Mouse (Mus musculus) adrenal gland, adult 2 months (tissue): ENCODE data around the gene Mrgprx1. TPM values are rescaled to one million over a fixed set of nuclear protein-coding genes. Genes with fewer than 3 reads are reported as not detected.

Experiments used
- DNase-seq: peaks from one replicate; pipeline ENCODE4 v3.0.0; 2021
- long read RNA-seq: library from polyadenylated mRNA; stranded (forward); transcript quantifications from one replicate; pipeline ENCODE4 v2.0.0, GENCODE M21; 2021
- polyA plus RNA-seq: library from polyadenylated mRNA; depleted of rRNA; stranded (reverse); fragments of >200 nt; gene quantifications from 2 replicates; pipeline ENCODE4 v1.2.3, GENCODE M21; 2012; rRNA removed
- total RNA-seq, 2 experiments: library from RNA; stranded (reverse); gene quantifications; 2 replicates each; pipeline ENCODE4 v1.2.3; 2021

The Mrgprx1 gene
- total RNA-seq (not detected), polyA plus RNA-seq (not detected in 2 replicates)
- long read RNA-seq, result 0 reads

DNA sequence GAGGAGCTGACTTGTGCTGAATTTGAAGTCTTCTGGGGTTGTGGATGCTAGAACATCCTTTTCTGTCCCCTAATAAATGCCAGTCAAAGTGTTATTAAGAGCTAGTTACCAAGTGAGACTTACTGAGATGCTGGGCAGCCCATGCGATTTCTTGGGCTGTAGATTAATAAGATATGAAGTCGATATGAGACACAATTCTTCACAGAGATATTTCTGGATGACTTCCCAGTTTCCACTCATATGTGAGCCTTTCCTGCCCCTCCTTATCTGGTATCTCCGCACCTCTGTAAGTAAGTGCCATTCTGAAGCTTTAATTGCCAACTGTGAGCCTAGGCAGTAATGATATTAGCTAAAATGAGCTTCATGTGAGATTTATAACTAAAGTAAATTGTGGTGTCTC lies at the start of gene Mrgprx1:
Gene Mrgprx1 (minus strand): TSS at position 101 of the 400 bp plus-strand sequence.
- no peak for DNase-seq

DNA sequence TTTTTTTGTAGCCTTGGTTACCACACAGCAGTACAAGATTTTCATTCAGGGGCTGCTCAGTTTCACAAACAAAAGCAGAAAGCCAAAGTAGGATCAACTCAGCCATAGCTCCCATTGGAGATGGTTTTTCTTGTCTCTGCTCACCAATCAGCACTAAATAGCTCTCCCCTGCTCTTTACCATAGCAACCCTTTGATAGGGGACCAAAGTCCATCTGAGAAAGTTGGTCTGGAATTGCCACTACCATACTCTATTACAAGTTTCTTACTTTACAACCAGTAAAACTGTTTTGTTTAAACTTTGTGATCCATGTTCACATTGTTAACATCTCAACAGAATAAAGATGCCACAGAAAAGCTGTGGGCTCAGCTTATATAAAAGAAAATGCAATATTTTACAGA lies 48.1 kb upstream of the Mrgprx1 start:
- no peak for DNase-seq

GRCm38 (mm10) chr7:48046475-48047185 lies 19.2 kb upstream of the Mrgprx1 start:
- no peak for DNase-seq

DNA sequence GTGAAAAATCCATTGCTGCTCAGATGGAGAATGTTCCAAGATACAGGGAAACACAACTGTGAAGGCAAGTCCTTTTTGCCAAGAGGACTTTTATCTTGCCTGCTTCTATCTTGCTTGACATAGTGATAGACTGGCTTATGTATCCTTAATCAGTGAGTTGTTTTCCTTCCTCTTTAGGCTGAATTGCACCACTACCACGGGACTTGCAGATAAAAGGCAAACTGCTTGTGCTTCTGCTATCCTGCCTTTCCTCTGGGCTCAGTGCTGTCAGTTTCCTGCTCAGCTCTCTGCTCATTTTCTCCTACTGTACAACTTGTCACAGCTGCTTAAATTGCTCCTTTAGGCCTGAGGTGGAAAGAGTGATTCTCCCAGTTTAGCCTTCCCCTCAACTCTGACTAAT lies 16.6 kb upstream of the Mrgprx1 start:
- DNase-seq, result no peak

DNA sequence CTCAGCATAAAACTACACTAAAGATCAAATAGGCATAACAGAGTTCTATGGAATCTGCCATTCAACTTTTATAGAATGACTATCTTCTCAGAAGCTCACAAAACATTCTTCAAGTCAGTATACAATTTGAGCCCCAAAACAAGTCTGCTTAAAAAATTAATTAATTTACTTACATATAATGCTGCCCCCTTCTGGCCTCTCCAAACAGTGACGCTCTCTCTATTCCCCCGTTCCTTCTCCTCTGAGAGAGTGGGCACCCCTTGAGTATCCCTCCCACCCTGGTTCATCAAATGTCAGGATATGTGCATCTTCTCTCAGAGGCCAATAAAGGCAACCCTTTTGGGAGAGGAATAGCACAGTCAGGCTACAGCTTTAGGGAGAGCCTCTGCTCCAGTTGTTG lies 9.5 kb downstream of the Mrgprx1 start:
- no peak for DNase-seq

GRCm38 (mm10) chr7:47995689-47996088 lies 31.7 kb downstream of the Mrgprx1 start:
- no peak for DNase-seq

- peak; percentile 1 for DNase-seq
Observed at GRCm38 (mm10) chr7:47986752-47987151, 40.6 kb downstream of the Mrgprx1 start.

GRCm38 (mm10) chr7:47981995-47982394 lies 45.4 kb downstream of the Mrgprx1 start, which contains the start of gene Mrgpra4:
Gene Mrgpra4, minus strand, starts transcription at chr7:47982095.
- DNase-seq, result no peak

Other genes starting within 250 kb of the Mrgprx1 start
- not detected for gene Mrgpra4, start 45.5 kb downstream of the Mrgprx1 start, total RNA-seq
- gene Mrgpra4, start 45.5 kb downstream of the Mrgprx1 start, polyA plus RNA-seq, result not detected in 2 replicates
- not detected for gene Mrgprb5, start 141.4 kb upstream of the Mrgprx1 start, total RNA-seq
- not detected in 2 replicates for gene Mrgprb5, start 141.4 kb upstream of the Mrgprx1 start, polyA plus RNA-seq
- gene Mrgprb4, start 171.7 kb upstream of the Mrgprx1 start, total RNA-seq, result not detected
- gene Mrgprb4, start 171.7 kb upstream of the Mrgprx1 start, polyA plus RNA-seq, result not detected in 2 replicates